Mouse (Mus musculus) 3134 (cell line): Measurements from ENCODE around the gene Pla2g2d.

ENCODE experiments used
- DNase-seq: peaks from one replicate; pipeline ENCODE4 v3.0.0-alpha.2; 2011; ENCODE audit warnings: low spot score; ENCODE audit not compliant: insufficient read length; ENCODE audit errors: extremely low read depth

Pla2g2d gene

DNA sequence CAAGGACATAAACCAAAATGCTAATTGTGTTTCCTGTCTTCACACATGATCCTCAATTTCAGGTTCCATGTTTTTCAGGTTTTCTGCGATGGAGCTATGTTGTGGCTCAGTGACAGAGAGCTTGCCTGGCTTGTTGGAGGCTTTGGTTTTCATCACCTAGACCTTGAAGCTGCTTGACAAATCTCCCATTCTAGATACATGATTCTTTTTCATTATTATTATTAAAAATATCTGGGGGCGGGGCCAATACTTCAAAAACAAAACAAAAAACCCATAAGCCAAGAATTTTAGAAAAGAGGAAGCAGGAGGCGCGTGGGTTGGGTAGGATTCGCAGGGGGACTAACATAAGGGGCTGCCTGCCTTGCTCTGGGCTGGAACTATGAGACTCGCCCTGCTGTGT lies at the start of gene Pla2g2d:
TSS of gene Pla2g2d (plus strand) at position 301 of the 400 bp plus-strand sequence.
- DNase-seq, result no peak

DNA sequence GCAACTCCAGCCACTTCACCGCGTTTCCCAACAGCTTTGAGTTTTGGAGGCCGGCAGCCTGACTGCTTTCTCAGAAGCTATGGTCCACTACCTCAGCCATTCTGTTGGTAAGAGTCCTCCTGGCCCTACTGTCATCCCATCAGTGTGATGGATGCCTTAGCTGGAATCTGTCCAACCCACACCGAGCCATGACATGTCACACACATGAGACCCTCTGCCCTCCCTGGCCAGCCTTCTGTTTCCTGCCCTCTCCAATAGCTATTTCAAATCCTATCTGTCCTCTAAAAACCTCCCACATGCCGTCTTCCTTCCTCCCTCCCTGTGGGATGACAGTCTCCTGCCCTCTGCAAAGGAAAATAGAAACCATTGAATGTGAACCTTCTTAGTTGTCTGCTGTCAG lies 49.8 kb upstream of the Pla2g2d start:
- no peak for DNase-seq

DNA sequence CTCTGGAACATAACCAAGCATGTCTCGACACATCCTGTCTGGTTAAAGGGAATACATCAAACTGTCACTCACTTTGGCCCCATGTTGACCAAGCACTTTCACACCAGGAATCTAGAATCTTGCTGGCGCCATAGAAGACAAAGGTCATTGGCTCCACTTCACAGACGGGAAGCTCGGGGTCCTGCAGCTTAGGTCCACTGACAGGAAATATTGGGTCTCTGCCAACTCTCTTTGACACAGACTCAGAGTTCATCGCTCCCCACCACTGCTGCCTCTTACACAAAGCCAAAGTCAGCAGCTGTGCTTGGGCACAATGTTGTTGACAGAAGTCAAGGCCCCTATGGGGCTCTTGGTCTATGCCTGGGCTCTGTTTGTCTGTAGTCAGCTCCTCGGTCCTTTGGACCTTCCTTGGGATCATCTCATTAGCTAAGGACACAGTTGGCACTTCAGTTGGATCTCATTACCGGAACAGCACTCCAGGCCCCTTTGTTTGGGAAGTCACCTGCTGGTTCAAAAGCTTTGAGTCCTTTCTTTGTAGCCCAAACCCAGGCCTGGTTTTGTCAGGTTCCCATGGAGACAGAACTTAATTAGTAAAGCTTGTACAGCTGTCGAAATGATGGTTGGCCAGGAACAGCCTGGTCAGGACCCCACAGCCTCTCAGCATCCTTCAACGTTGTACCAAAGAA lies 46.4 kb upstream of the Pla2g2d start:
- no peak for DNase-seq

DNA sequence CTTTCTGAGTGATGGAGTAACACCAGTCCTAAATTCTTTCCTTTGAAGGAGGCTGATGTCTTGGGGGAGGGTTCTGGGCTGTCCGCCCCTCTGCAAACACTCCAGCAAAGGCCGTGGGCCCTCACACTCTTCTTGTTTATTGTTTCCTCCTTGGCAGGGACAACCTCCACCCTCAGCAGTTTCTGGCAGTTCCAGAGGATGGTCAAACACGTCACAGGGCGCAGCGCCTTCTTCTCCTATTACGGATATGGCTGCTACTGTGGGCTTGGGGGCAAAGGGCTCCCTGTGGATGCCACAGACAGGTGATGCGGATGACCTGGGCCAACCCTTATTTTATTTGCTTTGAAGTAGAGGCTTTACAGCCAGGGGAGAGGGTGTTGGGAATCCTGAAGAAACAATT lies 41.4 kb upstream of the Pla2g2d start:
- no peak for DNase-seq

DNA sequence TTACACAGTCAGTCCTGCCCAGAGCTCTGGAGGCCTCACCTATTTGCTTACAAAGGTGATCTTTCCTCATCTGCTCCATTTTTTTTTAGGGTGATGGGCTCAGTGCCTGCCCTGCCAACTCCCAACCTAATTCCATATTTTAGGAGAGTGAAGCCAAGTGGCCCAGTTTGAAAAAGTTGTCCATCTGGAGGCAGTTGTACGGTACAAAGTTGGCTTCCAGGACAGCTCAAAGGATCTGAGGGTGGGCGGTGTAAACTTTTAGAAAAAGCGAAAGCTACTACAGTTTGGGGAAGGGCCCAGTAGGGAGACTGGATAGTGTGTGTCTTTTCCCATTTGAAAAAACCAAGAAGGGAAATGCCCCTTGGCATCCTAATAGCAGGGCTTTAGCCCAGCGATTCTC lies 40.7 kb upstream of the Pla2g2d start:
- no peak for DNase-seq

DNA sequence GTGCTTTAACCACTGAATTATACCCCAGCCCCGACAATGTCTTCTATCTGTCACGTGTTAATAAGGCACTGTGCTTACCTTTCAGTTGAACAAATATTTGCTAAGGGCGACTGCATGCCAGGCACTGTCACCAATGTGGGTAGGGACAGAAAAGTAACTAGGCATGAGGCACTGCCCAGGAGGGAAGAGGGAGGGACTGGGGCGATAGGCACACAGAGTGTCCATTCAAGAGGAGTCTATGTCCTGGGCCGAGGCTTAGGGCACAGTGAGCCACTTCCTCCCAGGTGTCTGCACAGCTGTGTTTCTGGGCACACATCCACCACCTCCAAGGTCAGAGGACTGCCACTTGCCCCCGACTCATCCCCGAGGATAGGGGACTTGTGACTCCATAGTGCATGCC lies 38.5 kb upstream of the Pla2g2d start, which contains the start of gene Ubxn10:
TSS of gene Ubxn10 (minus strand) at position 137 of the 400 bp plus-strand sequence.
- no peak for DNase-seq

DNA sequence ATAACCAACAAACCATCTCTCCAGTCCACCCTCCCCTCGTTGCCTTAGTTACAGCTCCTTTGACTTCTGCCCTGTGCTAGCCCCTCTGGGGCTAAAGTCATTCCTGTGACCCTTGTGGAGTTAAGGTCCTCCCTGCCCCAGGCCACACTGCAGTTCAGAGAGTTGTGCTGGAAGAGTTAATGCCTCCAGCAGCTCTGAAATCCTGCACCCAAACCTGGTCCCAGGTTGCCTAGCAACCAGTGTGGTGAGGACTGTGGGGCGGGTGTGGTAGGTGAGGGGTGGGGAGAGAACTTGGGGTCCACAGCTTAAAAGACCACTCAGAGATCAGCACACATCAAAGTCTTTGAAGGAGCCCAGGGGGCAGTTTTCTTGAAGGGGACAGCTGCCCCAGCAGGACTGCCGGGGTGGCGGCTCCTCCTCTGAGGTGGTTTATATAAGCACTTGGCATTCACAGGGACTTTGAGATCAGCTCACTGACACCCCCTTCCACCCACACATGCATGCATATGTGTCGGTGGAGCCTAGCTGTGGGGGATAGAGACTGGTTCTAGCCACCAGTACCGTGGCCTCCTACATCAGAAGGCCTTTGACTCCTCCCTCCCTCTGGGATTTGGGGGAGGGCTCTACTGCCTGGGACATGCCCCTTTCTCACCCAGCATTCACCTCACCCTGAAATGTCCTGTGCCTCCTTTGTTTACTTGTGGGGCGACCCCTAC lies 36.2 kb upstream of the Pla2g2d start:
- no peak for DNase-seq

DNA sequence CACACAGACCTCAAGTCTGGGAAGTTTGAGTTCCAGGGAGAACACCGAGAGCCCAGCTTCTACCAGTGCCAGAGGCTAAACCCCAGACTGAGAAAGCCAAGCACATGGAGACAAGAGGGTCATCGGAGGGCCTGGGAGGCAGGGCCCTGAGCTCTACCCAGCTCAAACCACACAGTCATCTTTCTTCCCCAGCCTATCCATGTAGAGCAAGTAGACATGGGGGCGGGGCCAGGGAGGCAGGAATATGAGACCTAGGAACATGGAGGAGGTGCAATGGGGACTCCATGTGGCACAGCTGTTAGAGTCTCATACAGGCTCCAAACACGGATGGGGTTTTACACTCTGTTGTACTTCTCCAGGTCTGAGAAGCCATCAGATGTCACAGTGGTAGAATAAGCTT lies 29.7 kb upstream of the Pla2g2d start:
- no peak for DNase-seq

DNA sequence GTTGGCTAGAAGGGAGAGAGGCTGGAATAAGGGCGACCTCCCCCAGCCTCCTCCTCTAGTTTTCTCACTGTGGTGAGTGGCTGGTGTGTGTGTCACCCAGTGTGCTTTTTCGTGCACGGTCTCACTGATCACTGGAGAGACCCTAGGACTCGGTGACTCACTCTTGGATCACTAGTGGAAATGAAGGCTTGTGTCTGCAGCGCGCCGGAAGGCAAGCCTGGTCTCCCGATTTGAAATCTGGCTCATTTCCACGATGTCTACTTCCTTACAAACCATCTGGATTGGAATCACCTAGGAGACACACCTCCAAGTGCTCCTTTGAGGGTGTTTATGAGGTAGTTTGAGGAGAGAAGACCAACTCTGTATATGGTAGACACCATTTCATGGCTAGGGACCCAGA lies 28.7 kb upstream of the Pla2g2d start:
- DNase-seq, result no peak

DNA sequence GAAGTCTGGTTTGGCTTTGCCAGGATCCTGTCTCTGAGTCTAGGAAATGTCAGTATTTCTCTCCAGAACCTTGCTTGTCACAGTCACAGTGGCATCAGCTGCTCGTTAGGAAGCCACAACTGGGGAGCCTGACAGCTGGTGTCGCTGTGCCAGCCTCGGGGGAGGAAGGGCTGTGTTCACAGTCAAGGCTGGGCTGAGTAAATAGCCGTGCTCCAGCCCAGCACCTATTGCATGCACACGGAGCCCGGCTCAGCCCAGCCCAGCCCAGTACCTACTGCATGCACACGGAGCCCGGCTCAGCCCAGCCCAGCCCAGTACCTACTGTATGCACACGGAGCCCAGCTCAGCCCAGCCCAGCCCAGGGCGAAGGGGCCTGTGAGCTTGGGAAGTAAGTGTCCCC lies 27.7 kb upstream of the Pla2g2d start:
- no peak for DNase-seq

DNA sequence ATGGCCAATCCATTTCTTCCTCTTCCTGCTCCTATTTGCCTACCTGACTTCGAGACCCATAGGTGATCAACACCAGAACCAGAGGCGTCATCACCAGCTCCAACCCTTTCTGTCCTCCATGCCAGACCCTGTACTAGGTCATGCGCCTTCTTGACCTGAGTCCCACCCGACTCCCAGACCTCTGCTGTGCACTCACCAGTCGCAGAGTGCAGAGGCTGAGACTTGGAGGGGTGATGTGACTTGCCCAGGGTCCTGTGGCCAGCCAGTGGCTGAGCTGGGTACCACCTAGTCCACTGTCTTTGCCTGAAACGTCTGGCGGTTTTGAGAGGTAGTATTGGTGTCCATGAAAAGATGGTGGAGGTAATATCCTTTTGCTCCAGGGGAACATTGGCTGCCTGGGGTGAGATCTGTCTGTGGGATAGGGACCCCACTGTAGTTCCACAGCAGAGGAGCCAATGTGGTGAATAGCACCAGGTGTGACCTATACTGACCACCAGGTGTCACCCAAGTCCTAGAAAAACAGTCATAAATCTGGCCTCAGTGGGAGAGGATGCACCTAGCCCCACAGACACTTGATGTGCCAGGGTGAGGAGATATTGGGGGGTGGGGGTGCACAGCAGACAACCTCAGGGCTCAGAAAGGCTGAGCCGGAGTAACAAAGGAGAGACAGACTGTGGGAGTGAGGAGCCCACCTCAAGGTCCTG lies 27.0 kb upstream of the Pla2g2d start:
- DNase-seq, result no peak

DNA sequence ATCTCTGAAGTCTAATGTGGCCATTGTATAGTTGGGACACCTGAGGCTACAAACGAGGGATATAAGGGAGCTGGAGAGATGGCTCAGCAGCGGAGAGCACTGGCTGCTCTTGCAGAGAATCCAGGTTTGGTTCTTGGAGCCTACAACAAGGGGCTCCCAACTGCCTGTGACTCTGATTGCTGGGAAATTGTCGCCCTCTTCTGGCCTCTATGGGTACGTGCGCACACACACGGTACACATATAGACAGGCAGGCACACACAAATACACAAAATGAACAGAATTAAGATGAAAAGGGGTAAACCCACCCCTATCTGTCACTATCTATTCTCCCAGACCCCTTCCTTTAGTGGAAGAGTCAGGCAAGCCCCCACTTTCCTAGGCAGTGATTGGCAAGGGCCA lies 22.9 kb upstream of the Pla2g2d start:
- no peak for DNase-seq

DNA sequence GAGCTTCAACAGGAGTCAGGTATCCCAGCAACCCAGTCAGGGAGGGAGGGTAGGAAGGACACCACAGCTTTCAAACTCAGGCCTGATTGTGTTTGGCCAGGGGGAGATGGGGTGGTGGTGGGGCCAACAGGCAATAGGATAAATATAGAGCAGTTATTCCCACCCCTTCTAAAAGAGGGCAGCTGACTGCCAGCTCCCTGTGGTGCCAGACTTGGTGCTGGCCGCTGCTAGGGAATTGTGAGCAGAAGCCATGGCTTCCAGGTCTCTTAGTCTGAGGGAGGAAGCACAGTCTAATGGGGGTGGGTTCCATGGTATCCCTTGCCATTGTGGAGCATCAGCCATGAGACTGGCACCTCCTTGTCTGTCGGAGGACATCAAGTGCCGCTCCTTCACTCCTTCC lies 21.9 kb upstream of the Pla2g2d start:
- no peak for DNase-seq

DNA sequence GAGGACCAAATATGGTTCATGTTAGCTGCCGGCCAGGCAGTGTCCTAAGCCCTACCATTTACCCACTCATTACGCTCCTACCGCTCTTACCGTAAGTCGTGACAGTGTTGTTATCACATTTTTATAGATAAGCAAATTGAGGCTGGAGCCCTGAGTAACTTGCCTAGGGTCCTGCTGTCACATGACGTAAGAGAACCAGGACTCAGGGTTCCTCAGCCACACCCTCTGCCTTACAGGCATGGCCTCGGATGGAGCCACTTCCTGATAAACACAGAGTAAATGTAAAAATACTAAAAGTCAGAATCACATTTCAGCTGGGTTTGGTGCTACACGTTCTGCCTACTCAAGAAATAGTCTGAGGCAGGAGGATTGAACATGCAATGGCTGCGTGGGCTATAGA lies 21.1 kb upstream of the Pla2g2d start:
- DNase-seq, result no peak

DNA sequence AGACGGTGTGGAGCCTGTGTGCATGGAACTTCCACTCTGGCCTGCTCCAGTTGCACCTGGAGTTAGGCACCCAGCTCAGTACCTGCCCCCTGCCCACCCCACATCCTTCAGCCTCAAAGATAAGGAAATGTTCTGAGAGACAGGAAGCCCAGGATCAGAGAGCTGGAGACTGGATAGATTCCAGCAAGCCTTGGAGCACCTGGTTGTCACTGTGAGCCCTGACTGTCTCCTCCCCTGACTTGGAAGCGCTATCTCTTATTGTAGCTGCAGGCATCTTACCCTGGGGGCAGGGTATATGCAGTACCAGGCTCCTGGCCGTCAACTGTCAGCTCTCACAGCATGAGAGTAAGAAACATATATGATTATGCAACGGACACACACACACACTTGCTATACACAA lies 20.1 kb upstream of the Pla2g2d start:
- DNase-seq, result no peak

DNA sequence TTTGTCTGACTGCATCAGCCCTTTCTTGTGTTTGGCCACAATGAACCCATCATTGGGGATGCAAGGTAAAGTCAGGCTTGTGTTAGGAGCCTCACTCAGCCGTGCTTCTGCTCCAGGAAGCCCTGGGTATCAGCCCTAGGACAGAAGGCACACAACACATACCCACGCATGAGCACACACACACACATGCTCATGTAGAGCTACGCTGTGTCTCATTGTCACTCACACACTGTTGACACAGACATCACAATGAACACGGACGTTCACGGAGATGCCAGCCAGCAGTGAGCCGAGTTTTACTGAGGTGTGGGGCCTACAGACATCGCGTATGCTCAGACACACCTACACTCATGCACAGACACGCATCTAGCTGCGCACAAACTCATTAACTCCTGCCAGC lies 19.6 kb upstream of the Pla2g2d start:
- no peak for DNase-seq

DNA sequence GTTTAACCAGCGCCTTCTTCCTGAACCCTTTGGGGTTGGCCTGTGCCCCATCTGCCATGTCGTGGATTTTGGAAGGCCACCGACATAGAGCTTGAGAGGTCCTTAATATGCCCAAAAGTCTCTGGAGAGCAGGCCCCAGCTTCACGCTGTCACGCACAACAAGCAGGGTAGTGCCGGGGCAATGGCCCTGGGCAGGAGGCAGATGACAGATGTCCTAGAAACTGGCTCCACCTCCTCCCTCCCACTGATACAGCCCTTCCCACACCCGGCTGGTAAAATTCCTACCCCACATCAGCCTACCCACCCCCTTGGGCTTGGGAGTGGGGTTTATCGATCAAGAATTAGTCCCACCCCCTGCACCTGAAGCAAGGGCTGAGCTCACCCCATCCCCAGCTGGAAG lies 18.1 kb upstream of the Pla2g2d start, which contains the start of gene Pla2g2f:
TSS of gene Pla2g2f (minus strand) at position 211 of the 400 bp plus-strand sequence.
- DNase-seq, result no peak

DNA sequence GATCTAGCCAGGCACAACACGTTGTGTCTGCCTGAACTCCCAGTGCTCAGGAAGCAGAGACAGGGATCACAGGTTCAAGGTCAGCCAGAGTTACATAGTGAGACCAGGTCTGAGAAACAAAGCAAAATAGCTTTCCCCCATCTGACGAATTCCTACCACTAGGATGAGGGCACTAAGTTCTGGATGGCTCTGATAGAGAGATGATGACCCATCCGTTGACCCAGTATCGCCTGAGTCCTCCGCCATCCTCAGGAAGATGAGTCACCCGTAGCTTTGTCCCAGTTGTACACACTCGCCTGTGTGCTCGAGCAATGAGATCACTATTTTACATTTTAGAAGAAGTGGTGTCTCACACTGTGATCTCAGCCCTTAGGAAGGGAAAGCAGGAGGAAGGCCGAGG lies 13.3 kb upstream of the Pla2g2d start:
- DNase-seq, result no peak

DNA sequence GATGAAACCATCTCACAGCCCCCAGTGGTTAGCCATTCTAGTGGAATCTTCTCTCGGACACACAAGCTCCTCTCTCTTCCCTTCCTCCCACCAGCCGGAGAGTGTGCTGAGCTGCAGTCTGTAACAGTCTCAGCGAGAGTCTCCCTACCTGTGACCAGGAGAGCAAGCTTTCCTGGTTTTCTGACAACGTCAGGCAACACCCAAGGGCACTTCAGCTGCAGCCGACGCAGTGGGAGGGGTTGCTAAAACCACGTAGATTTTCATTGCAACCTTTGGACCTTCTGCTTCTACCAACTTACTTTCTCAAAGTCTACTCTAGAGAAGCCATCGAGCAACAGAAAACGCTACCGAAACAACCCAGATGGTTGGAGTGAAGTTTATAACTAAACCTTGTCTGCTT lies 3.6 kb upstream of the Pla2g2d start:
- no peak for DNase-seq

DNA sequence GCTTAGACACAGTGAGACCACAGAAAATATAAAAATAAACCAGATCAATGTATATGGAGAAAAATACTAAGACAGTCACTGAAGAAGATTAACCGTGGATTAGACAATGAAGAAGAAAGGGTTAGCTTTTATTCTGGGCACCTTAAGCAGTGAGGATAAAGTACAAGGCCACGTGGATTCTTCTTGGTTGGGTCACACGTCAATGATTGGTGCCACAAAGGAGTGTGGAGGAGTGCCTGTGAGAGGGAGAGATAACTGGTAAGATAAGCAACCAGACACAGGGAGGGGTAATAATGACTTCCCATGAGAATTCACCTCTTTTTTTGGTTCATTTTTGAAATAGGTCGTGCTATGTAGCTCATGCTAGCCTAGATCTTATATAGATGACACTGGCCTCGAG lies 3.1 kb upstream of the Pla2g2d start:
- DNase-seq, result no peak
